Mouse (Mus musculus) small intestine, adult 2 months (tissue): ENCODE results near the gene Ddx51.

Experiments
- CTCF ChIP-seq: fragments of 200-500 bp; IDR thresholded peaks from 2 replicates; pipeline ENCODE4 v1.5.1; 2012; ENCODE audit warnings: low read depth, mild to moderate bottlenecking, control low read depth, inconsistent platforms, low read length, moderate library complexity, mixed read lengths; ENCODE audit not compliant: insufficient replicate concordance, insufficient read length; ENCODE audit errors: extremely low read depth
- POLR2A ChIP-seq: fragments of 200-500 bp; IDR thresholded peaks from 2 replicates; pipeline ENCODE4 v1.6.1; 2012; ENCODE audit warnings: low read depth, mild to moderate bottlenecking, control low read depth, inconsistent platforms, low read length, moderate library complexity

GRCm38 (mm10) chr5:110610484-110610883, 42.8 kb upstream of the Ddx51 start:
- no peak for TF ChIP-seq POLR2A
- TF ChIP-seq CTCF: no peak
